Mouse (Mus musculus) midbrain, embryonic 11.5 days (tissue): ENCODE data around the gene Rnase13. TPM values are rescaled to one million over a fixed set of nuclear protein-coding genes. Genes with fewer than 3 reads are reported as not detected.

Experiments
- ATAC-seq: fragments of 200-750 bp; cut with Nextera tagmentation; 2 replicates; pipeline ENCODE4 v1.8.0; 2017; ENCODE audit warnings: moderate TSS enrichment, moderate library complexity; ENCODE audit not compliant: low FRiP score
- DNase-seq: peaks from one replicate; pipeline ENCODE4 v3.0.0; 2015; ENCODE audit warnings: low spot score; ENCODE audit errors: missing footprints
- H3K27ac ChIP-seq: fragments of 300-500 bp; sonication (generic); 2 replicates; pipeline ENCODE4 v1.5.1; 2014; ENCODE audit warnings: low read depth, low read length
- H3K27me3 ChIP-seq: fragments of 300-500 bp; sonication (generic); 2 replicates; pipeline ENCODE4 v1.6.1; 2014; ENCODE audit warnings: mild to moderate bottlenecking, low read length, moderate library complexity, mixed read lengths; ENCODE audit not compliant: control insufficient read depth, insufficient read depth
- H3K36me3 ChIP-seq: fragments of 300-500 bp; sonication (generic); 2 replicates; pipeline ENCODE4 v1.6.1; 2014; ENCODE audit warnings: mild to moderate bottlenecking, low read length, moderate library complexity, mixed read lengths; ENCODE audit not compliant: control insufficient read depth, insufficient read depth
- H3K4me1 ChIP-seq: fragments of 300-500 bp; sonication (generic); 2 replicates; pipeline ENCODE4 v1.6.1; 2014; ENCODE audit warnings: low read length; ENCODE audit not compliant: control insufficient read depth, insufficient read depth
- H3K4me2 ChIP-seq: fragments of 300-500 bp; sonication (generic); 2 replicates; pipeline ENCODE4 v1.6.1; 2014; ENCODE audit warnings: mild to moderate bottlenecking, moderate library complexity
- H3K4me3 ChIP-seq: fragments of 300-500 bp; sonication (generic); 2 replicates; pipeline ENCODE4 v1.5.1; 2014; ENCODE audit warnings: low read depth, low read length
- H3K9ac ChIP-seq: fragments of 300-500 bp; sonication (generic); 2 replicates; pipeline ENCODE4 v1.6.1; 2014; ENCODE audit warnings: low read length
- H3K9me3 ChIP-seq: fragments of 300-500 bp; sonication (generic); 2 replicates; pipeline ENCODE4 v1.6.1; 2016; ENCODE audit warnings: low read length; ENCODE audit not compliant: control insufficient read depth
- WGBS: fragments of 180-500 bp; shearing (Covaris S2); extraction: QIAGEN DNeasy Blood & Tissue Kit; methylation state at CpG from one replicate; pipeline ENCODE4 v1.1.7; 2014; 5-methylcytosine and 5-hydroxymethylcytosine counted together
- polyA plus RNA-seq: library from polyadenylated mRNA; unstranded; fragments of >200 nt; fragmentation: Nextera tagmentation; extraction: Ambion mirVana; gene quantifications from 2 replicates; pipeline ENCODE4 v1.2.1, GENCODE M21; 2014

The Rnase13 gene
- not detected in 2 replicates for polyA plus RNA-seq

GRCm38 (mm10) chr14:51922571-51922865 lies at the start of gene Rnase13:
Gene Rnase13, minus strand, starts transcription at chr14:51922773.
- ATAC-seq (no peak), DNase-seq (no peak)
- H3K27me3 ChIP-seq: no peaks in the 10 kb centered on the region
- H3K9ac ChIP-seq: no peak within 1 kb of the TSS
- H3K4me2 ChIP-seq: no peak within 1 kb of the TSS
- no peaks in the 10 kb centered on the region for H3K9me3 ChIP-seq
- WGBS: 92% methylated on average over 7 of the region's 7 CpGs
- no peaks in the 10 kb centered on the region for H3K4me1 ChIP-seq
- no peaks in the 10 kb centered on the region for H3K36me3 ChIP-seq
- H3K27ac ChIP-seq: no peak within 1 kb of the TSS
- H3K4me3 ChIP-seq: no peak within 1 kb of the TSS

- 89% methylated on average over 3 of the region's 3 CpGs for WGBS
These were observed 44.8 kb upstream of the Rnase13 start for GRCm38 (mm10) chr14:51967400-51967799.

GRCm38 (mm10) chr14:51960316-51960715 lies 37.7 kb upstream of the Rnase13 start:
- Histone ChIP-seq H3K4me3 (no peak overlapping the region), H3K4me2 (no peak overlapping the region), H3K27ac (no peak overlapping the region), H3K9me3 (no peaks in the 10 kb centered on the region; the same call in 1 of the 2 replicates), H3K36me3 (no peaks in the 10 kb centered on the region), H3K27me3 (no peaks in the 10 kb centered on the region), H3K9ac (no peak overlapping the region), H3K4me1 (no peaks in the 10 kb centered on the region)
- ATAC-seq (no peak), DNase-seq (no peak)
- WGBS: 89% methylated on average over 2 of the region's 2 CpGs

More at GRCm38 (mm10) chr14:51967400-51967799, 44.8 kb upstream of the Rnase13 start:
- no peaks in the 10 kb centered on the region for H3K9me3 ChIP-seq
- H3K36me3 ChIP-seq: no peaks in the 10 kb centered on the region
- no peak overlapping the region for H3K4me3 ChIP-seq
- DNase-seq (no peak), ATAC-seq (no peak)
- no peaks in the 10 kb centered on the region for H3K27me3 ChIP-seq
- H3K27ac ChIP-seq: no peak overlapping the region
- no peak overlapping the region for H3K9ac ChIP-seq
- H3K4me2 ChIP-seq: no peak overlapping the region
- H3K4me1 ChIP-seq: no peaks in the 10 kb centered on the region

- H3K4me3 ChIP-seq: no peak overlapping the region
- H3K27me3 ChIP-seq: no peaks in the 10 kb centered on the region
- no peaks in the 10 kb centered on the region for H3K9me3 ChIP-seq
- no peak overlapping the region for H3K4me2 ChIP-seq
- H3K27ac ChIP-seq: no peak overlapping the region
- DNase-seq: no peak
- no peak for ATAC-seq
- no peaks in the 10 kb centered on the region for H3K36me3 ChIP-seq
- 83% methylated on average over 6 of the region's 6 CpGs for WGBS
- no peaks in the 10 kb centered on the region for H3K4me1 ChIP-seq
- no peak overlapping the region for H3K9ac ChIP-seq
These were observed 20.8 kb upstream of the Rnase13 start for GRCm38 (mm10) chr14:51943336-51943735.

DNA sequence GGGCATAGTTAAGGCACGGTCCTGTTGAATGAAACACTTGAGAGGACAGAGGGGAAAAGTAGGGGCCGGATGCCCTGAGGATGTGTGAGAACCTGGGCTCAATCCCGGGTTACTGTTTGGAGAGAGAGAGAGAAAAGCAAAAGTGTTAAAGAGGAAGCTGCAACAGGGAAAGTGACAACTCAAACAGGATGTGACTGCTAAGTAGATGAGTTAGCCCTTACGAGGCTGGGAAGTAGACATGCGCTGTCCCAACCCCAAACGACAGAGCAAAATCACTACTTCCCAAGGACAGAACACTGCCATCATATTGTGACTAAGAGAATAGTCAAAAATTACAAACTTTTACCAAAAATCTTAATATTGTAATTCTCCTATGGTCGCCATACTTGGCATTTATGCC lies 19.7 kb upstream of the Rnase13 start:
- Histone ChIP-seq H3K9me3 (no peaks in the 10 kb centered on the region), H3K27ac (no peak overlapping the region), H3K36me3 (no peaks in the 10 kb centered on the region), H3K4me1 (no peaks in the 10 kb centered on the region), H3K9ac (no peak overlapping the region), H3K27me3 (no peaks in the 10 kb centered on the region), H3K4me2 (no peak overlapping the region), H3K4me3 (no peak overlapping the region)
- ATAC-seq (no peak), DNase-seq (no peak)
- 77% methylated on average over 7 of the region's 7 CpGs for WGBS

DNA sequence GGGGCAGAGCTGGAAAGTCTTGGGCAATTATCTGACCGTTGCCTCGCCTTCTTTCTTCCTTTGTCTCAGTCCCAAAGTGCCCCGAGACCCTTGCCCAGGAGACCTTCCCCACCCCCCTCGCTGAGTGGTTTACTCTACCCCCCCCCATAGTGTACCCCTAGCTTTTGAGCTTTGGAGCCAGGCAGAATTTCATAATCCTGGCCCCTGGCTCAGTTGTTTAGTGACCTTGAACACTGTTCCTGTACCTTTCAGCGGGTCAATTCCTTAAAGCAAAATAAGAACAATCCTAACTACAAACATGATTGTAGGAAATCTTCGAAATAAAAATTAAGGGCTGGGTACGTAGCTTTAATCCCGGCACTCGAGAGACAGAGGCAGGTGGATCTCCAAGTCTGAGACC lies 19.0 kb upstream of the Rnase13 start:
- DNase-seq (no peak), ATAC-seq (no peak)
- H3K27me3 ChIP-seq: no peaks in the 10 kb centered on the region
- H3K9ac ChIP-seq: no peak overlapping the region
- no peaks in the 10 kb centered on the region for H3K9me3 ChIP-seq
- no peak overlapping the region for H3K27ac ChIP-seq
- no peaks in the 10 kb centered on the region for H3K4me1 ChIP-seq
- no peak overlapping the region for H3K4me2 ChIP-seq
- WGBS: 59% methylated on average over 9 of the region's 9 CpGs
- no peaks in the 10 kb centered on the region for H3K36me3 ChIP-seq
- H3K4me3 ChIP-seq: no peak overlapping the region

- H3K4me2 ChIP-seq: no peak overlapping the region
- no peak for ATAC-seq
- H3K27me3 ChIP-seq: no peaks in the 10 kb centered on the region
- WGBS: 48% methylated on average over 8 of the region's 8 CpGs
- no peak for DNase-seq
- no peaks in the 10 kb centered on the region for H3K9me3 ChIP-seq
- no peak overlapping the region for H3K27ac ChIP-seq
- no peak overlapping the region for H3K4me3 ChIP-seq
- no peaks in the 10 kb centered on the region for H3K36me3 ChIP-seq
- H3K9ac ChIP-seq: no peak overlapping the region
- H3K4me1 ChIP-seq: no peaks in the 10 kb centered on the region
These were observed 18.5 kb upstream of the Rnase13 start for GRCm38 (mm10) chr14:51940944-51941560.

- H3K27me3 ChIP-seq: no peaks in the 10 kb centered on the region
- H3K27ac ChIP-seq: no peak overlapping the region
- no peak overlapping the region for H3K9ac ChIP-seq
- ATAC-seq (peak; percentile 30; the same call in 1 of the 2 replicates), DNase-seq (no peak)
- H3K4me3 ChIP-seq: no peak overlapping the region
- no peaks in the 10 kb centered on the region for H3K36me3 ChIP-seq
- H3K4me1 ChIP-seq: no peaks in the 10 kb centered on the region
- 91% methylated on average over 9 of the region's 9 CpGs for WGBS
- no peak overlapping the region for H3K4me2 ChIP-seq
- no peaks in the 10 kb centered on the region for H3K9me3 ChIP-seq
These were observed 16.4 kb upstream of the Rnase13 start for GRCm38 (mm10) chr14:51939005-51939404.

DNA sequence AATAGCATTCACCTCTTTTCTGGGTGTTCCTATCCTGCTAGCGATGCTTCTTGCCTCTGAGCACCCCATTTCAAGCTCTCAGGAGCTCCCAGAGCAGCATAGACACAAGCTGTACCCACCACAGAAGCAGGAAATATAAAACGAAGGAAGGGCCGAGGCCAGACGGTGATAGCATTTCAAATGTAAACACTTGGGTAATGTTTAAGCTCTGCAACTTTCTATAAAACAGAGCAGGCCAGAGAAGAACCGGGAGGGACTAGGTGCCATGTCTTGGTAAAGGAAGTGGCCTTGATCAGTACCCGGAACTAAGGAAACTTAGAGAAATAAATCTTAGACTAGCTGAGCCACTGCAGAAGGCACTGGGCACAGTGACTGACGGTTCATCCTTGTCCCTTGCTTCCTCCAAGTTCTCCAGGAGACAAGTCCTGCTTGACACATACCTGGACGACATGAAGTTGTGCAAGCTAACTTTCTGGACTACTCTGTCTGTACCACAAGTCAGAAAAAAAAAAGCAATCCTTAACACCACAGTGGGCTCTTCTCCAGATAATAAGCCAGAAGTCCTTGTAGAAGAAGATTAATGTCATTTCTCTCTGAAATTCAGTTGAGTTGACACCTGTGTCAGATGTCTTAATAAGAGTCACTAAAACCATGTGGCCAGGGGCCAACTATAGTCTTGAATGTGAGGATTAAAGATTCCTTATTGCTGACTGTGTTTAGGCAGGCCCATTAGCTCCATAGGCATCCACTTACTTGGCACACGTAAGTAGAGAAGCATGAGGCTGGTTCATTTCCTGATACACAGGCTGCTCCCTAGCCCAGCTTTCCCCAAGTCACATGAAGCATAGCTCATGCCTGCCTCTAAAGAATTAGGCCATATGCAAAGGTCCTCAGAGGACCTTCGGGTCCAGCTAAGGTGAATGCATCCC lies 9.8 kb upstream of the Rnase13 start:
- Histone ChIP-seq H3K27ac (no peak overlapping the region), H3K4me3 (no peak overlapping the region), H3K27me3 (no peaks in the 10 kb centered on the region), H3K9ac (no peak overlapping the region), H3K4me2 (no peak overlapping the region), H3K36me3 (no peaks in the 10 kb centered on the region), H3K4me1 (no peaks in the 10 kb centered on the region), H3K9me3 (no peaks in the 10 kb centered on the region)
- ATAC-seq (no peak), DNase-seq (peak; percentile 54)
- 79% methylated on average over 10 of the region's 10 CpGs for WGBS
